Mouse (Mus musculus): ENCODE measurements around the gene Xrcc6.

Xrcc6 gene

GRCm38 (mm10) chr15:82086131-82086530 is 98.5 kb downstream of the Xrcc6 start:
- DNase-seq (ENCODE audit: low read depth): no peak

GRCm38 (mm10) chr15:82087266-82087665 is 99.6 kb downstream of the Xrcc6 start:
- DNase-seq (ENCODE audit: low read depth): no peak
